Mouse (Mus musculus): ENCODE data around the gene Ncs1. TPM values are rescaled to one million over a fixed set of nuclear protein-coding genes. Genes with fewer than 3 reads are reported as not detected.
A peak's percentile ranks its signal among the peaks of the same experiment; 100 is the strongest.

Ncs1 gene
- polyA plus RNA-seq, 1 experiment from 2014 or later: 22.3 TPM

DNA sequence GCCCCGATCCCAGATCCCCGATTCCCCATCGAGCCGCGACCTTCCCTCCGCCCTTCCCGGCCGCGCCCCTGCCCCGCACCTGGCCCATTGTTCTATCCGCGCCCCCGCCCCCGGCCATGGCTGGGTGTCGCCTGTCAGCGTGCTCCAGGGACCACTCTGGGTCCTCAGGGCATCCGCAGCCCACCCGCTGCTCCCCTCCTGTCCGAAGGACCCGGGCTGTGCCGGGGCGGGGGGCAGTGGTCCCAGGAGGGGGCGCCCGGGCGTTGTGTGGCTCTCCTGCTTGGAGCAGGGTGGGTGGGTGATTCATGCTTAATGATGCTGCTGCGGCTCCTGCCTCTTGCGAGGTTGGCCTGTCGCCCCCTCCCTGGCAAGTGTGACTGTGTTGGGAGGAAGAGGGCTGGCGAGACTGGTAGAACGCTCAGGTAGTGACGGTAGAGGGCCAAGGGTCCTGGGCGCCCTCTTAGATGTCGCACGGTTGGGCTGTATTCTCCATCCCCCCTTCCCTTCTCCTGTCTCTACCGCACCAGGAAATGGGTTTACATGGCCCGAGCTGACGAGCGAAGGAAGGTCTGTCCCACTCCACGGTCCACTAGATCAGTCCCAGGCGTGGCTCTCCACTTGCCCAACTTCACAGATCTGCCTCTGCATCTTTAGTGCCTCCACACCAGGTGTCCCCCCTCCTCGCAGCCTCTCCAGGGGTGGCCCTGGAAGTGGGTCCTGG is 788 bp downstream of the Ncs1 start:
- Histone ChIP-seq H3K27ac (no peak overlapping the region), H3K4me1 (peaks cover 37% of the 10 kb centered on the region), H3K9me3 (no peaks in the 10 kb centered on the region), H3K4me3 (replicated peaks) (peak overlapping the region; percentile 80), H3K36me3 (no peaks in the 10 kb centered on the region), H3K27me3 (replicated peaks) (no peaks in the 10 kb centered on the region), H3K9ac (peak overlapping the region; percentile 74), H3K4me2 (peak overlapping the region; percentile 96)
- ATAC-seq (ENCODE audit: insufficient read depth, low FRiP score, low read depth): peak; percentile 21; the same call in 1 of the 2 replicates
- WGBS: under 1% methylated on average over 36 of the region's 41 CpGs

DNA sequence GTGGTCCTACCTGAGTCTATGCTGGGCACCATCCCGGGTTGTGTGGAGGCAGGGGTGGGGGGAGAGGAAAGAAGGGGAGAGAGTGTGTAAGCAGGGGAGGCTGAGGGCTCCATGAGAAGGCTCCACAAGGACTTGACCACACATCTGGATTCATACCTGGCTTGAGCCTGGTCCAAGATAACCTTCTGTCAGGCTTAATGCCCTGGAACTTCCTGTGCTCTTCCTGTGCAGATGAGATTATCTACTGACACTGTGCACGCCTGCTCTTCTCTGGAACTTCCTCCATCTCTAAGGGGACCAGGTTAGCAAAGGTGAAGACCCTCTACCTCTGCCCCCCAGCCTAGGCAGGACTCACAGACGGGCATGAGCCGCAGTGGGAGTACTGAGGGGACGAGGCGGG is 3.2 kb downstream of the Ncs1 start:
- no peaks in the 10 kb centered on the region for H3K9me3 ChIP-seq
- no peaks in the 10 kb centered on the region for H3K36me3 ChIP-seq
- no peak overlapping the region for H3K4me3 ChIP-seq (replicated peaks)
- H3K27me3 ChIP-seq (replicated peaks): no peaks in the 10 kb centered on the region
- H3K9ac ChIP-seq: no peak overlapping the region
- H3K4me1 ChIP-seq: peaks cover 33% of the 10 kb centered on the region
- WGBS: 87% methylated on average over 6 of the region's 6 CpGs
- H3K27ac ChIP-seq: no peak overlapping the region
- no peak overlapping the region for H3K4me2 ChIP-seq
- ATAC-seq (ENCODE audit: insufficient read depth, low FRiP score, low read depth): no peak

DNA sequence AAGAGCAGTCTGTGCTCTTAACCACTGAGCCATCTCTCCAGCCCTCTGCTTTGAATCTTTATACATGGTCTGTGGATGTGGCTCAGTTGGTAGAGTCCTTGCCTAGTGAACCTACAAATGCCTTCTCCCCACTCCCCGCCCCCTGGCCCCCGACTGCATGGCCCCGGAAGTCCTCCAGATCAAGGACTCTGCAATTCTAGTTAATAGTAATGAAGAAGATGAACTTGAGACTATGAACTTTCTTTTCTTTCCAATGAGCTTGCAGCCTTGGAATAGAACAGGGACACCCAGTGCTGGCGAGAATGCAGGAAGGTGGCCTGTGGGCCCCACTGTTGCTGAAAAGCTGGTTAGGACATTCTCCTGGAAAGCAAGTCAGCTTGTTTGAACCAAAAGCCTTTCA is 6.5 kb downstream of the Ncs1 start:
- 94% methylated on average over 4 of the region's 4 CpGs for WGBS
- ATAC-seq (ENCODE audit: insufficient read depth, low FRiP score, low read depth): no peak

DNA sequence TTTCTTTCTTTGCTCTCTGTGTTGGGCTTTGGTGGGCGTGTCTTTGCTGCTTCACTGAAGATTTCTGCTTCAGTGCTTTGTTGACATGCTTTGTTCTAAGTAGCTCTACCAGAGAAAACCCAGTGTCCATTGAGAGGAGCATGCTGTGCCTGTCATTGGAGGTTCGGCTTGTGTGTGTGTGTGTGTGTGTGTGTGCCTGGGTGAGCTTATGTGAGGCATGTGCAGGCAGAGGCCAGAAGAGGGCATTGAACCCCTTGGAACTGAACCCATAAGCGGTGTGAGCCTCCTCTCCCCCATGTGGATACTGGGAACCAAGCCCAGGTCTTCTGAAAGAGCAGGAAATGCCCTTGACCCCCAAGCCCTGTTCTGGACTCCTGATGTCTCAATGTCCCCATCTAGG is 7.8 kb downstream of the Ncs1 start:
- no peak overlapping the region for H3K4me2 ChIP-seq
- no peak for ATAC-seq (ENCODE audit: insufficient read depth, low FRiP score, low read depth)
- no peak overlapping the region for H3K4me3 ChIP-seq (replicated peaks)
- no peaks in the 10 kb centered on the region for H3K36me3 ChIP-seq
- peaks cover 43% of the 10 kb centered on the region for H3K4me1 ChIP-seq
- no peaks in the 10 kb centered on the region for H3K27me3 ChIP-seq (replicated peaks)
- H3K9ac ChIP-seq: no peak overlapping the region
- WGBS: 72% methylated on average over 3 of the region's 3 CpGs
- no peaks in the 10 kb centered on the region for H3K9me3 ChIP-seq
- H3K27ac ChIP-seq: no peak overlapping the region

More for the DNA sequence above, 6.5 kb downstream of the Ncs1 start:
- peaks cover 39% of the 10 kb centered on the region for H3K4me1 ChIP-seq
- H3K27me3 ChIP-seq (replicated peaks): no peaks in the 10 kb centered on the region
- no peak overlapping the region for H3K9ac ChIP-seq
- no peak overlapping the region for H3K4me2 ChIP-seq
- H3K36me3 ChIP-seq: no peaks in the 10 kb centered on the region
- no peaks in the 10 kb centered on the region for H3K9me3 ChIP-seq
- H3K27ac ChIP-seq: no peak overlapping the region
- H3K4me3 ChIP-seq (replicated peaks): no peak overlapping the region

DNA sequence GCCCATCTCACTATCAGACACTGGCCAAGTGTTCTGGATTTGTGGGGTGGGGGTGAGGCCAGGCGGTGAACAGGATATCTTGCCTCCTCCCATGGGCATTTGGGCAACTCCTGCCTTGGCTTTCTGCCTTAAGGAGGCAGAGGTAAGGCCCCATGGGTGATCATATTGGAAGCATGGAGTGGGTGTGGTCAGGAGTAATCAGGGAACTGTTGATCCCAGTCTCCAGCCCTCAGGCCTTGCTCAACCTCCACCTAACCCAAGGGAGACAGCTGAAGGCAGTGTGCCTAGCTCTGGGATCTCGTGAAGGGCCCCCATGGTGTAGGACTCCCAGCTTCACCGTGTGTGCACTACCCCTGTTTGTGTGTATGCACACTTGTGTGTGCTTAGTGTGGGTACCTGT is 9.2 kb downstream of the Ncs1 start:
- H3K9ac ChIP-seq: no peak overlapping the region
- no peak overlapping the region for H3K4me2 ChIP-seq
- no peaks in the 10 kb centered on the region for H3K36me3 ChIP-seq
- H3K4me1 ChIP-seq: peaks cover 55% of the 10 kb centered on the region
- no peaks in the 10 kb centered on the region for H3K9me3 ChIP-seq
- no peak overlapping the region for H3K27ac ChIP-seq
- WGBS: 78% methylated on average over 3 of the region's 3 CpGs
- no peak overlapping the region for H3K4me3 ChIP-seq (replicated peaks)
- no peaks in the 10 kb centered on the region for H3K27me3 ChIP-seq (replicated peaks)
- no peak for ATAC-seq (ENCODE audit: insufficient read depth, low FRiP score, low read depth)

DNA sequence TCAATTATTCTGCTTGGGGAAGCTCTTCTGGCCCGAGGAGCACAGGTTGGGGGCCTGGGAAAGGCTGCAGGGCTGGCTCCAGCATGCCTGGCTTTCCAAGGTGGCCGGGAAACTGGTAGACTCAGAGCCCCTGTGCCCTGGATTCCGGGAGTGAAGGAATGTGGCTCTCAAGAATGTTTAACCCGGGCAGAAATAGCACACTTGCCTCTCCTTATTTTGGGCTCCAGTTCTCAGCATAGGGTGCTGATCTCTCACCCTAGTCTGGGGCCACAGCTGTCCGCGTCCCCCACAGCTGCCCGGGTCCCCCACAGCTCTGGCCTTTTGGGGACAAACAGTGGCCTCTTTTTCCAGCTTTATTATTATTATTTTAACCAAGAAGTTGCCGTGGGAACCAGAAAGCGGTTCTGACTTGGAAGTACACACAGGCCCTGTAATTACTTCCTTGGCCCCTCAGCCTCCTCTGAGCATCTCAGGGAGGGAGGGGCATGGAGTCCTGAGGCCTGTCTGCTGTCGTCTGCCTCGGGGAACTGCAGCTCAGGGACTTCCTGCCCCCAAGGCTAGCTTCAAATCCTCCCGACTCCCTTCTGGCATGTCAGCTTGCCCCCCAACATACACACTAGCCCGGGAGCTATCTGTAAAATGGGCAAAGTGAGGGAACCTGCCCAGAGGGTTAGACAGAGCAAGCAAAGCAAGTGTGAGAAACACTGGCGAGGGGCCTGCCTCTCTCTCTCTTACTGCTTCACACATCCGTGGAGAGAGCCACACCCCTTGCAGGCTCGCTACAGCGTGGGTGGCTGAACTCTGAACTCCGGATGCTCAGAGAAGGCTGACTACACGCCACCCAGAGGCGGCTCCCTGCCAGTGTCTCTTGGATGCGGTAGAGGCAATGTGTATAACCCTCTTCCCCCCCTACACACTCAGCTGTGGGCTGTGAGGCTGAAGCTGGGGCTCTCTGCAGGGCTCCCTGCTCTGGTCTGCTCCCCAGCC is 10.6 kb downstream of the Ncs1 start:
- Histone ChIP-seq H3K27me3 (replicated peaks) (no peaks in the 10 kb centered on the region), H3K4me3 (replicated peaks) (0 out of 2 replicates have a peak overlapping the region, but pooled peaks have one; percentile 3), H3K9me3 (no peaks in the 10 kb centered on the region), H3K4me2 (peak overlapping the region; percentile 34), H3K27ac (peak overlapping the region; percentile 51), H3K9ac (no peak overlapping the region), H3K4me1 (peaks cover 53% of the 10 kb centered on the region), H3K36me3 (no peaks in the 10 kb centered on the region)
- 18% methylated on average over 21 of the region's 21 CpGs for WGBS
- ATAC-seq (ENCODE audit: insufficient read depth, low FRiP score, low read depth): peak; percentile 16

DNA sequence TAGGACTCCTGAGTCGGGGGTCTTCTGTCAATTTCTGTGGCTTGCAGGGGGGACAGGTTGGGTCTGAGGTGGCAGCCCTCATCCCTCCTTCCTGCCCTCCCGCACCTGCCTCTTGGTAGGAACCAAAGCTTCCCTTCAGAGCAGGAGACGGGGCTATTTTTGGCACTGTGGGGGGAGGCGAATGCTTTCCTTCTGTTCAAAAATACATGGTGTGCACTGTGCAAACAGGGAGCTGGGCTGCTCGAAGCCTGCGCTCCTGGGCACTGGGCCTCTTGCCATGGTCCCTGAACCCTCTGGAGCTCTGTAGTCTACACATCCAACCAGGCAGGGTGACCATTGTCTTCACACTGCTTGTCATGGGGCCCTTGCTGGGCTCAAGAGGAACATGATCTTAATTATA is 11.5 kb downstream of the Ncs1 start:
- Histone ChIP-seq H3K27ac (peak overlapping the region; percentile 51), H3K27me3 (replicated peaks) (no peaks in the 10 kb centered on the region), H3K9me3 (no peaks in the 10 kb centered on the region), H3K36me3 (no peaks in the 10 kb centered on the region), H3K9ac (no peak overlapping the region), H3K4me3 (replicated peaks) (no peak overlapping the region), H3K4me2 (no peak overlapping the region), H3K4me1 (peaks cover 53% of the 10 kb centered on the region)
- no peak for ATAC-seq (ENCODE audit: insufficient read depth, low FRiP score, low read depth)
- WGBS: 51% methylated on average over 6 of the region's 6 CpGs

DNA sequence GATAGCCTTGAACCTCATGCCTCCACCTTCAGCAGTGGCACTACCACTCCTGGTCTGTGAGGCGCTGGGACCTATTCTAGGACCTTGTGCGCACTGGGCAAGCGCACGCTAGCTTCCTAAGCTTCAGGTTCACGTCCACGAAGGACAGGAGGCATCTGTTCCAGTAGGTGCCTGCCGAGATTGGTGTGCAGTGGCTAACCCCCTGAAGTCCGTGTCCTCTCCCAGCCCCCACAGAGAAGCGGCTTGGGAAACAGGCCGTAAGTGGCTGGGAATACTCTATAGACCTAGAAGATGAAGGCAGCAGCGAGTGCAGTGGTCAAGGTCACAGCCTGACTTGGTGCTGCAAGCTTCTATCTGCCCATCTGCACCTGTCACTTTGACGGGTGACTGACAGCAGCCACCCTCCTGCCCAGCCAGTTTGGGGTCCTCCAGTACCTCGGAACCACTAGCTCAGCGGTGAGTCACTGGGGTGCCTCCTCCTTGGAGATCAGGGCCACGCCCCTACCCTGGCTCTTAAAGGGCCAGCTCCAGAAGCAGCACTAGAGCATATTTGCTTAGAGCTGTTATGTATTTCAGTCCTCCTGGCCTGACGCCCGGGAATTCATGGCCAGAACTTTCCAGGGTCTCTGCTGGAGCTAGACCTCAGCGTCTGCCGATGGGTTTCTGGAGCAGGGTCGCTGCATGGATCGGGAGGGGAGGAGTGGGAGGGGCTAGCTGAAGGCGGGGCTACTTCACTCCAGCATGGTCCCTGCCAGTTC is 13.2 kb downstream of the Ncs1 start:
- Histone ChIP-seq H3K9me3 (no peaks in the 10 kb centered on the region), H3K4me2 (peak overlapping the region; percentile 87), H3K4me1 (peaks cover 69% of the 10 kb centered on the region), H3K9ac (peak overlapping the region; percentile 21; the same call in 1 of the 2 replicates), H3K4me3 (replicated peaks) (peak overlapping the region; percentile 49), H3K36me3 (no peaks in the 10 kb centered on the region), H3K27me3 (replicated peaks) (no peaks in the 10 kb centered on the region), H3K27ac (peak overlapping the region; percentile 64)
- peak; percentile 76; the same call in 1 of the 2 replicates for ATAC-seq (ENCODE audit: insufficient read depth, low FRiP score, low read depth)
- WGBS: 14% methylated on average over 22 of the region's 22 CpGs

DNA sequence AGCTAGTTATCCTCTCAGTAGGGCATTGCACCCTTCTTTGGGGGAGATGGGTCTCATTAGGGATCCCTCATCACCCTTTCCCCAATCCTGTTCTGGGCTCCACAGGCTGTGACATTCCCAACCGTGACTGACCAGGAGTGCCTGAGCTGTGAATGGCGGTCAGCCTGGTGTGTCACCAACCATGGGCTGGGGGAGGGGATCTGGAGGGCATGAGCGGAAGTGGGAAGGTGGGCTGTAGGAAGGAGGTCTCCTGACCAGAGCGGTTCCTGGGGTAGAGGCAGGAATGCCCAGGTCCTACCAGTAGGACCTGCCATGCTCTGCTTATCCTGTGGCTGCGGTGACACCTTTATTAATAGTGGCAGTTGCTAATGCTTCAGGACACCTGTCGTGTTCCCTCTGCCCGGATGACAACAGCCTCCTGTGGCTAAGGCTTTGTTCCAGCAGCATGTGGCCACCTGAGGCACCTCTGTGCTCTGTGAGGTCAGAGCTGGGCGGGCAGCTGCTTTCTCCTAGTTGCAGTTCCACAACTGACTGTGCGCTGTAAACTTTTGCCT is 13.8 kb downstream of the Ncs1 start:
- Histone ChIP-seq H3K4me2 (peak overlapping the region; percentile 87), H3K4me1 (peaks cover 72% of the 10 kb centered on the region), H3K27ac (peak overlapping the region; percentile 64), H3K4me3 (replicated peaks) (peak overlapping the region; percentile 49), H3K27me3 (replicated peaks) (no peaks in the 10 kb centered on the region), H3K9ac (no peak overlapping the region), H3K36me3 (no peaks in the 10 kb centered on the region), H3K9me3 (no peaks in the 10 kb centered on the region)
- ATAC-seq (ENCODE audit: insufficient read depth, low FRiP score, low read depth): peak; percentile 16; the same call in 1 of the 2 replicates
- WGBS: 37% methylated on average over 9 of the region's 9 CpGs

DNA sequence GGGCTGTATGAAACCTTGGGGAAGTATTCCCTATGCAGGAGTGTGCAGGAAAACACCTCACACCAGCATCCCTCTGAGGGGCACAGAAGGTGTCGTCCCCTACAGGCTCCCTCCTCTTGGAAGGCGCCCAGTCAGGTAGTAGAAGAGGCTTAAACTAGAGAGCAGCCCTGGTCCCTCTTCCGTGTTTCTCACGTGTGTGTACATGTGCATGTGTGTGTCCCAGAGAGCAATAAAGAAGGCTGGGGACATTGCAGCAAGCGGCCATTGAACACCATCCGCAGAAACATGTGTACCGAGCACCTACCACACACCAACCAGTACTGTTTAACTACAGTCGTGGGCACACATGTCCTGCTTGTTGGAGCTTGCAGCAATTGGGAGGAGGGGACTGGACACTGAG is 14.9 kb downstream of the Ncs1 start:
- Histone ChIP-seq H3K27ac (no peak overlapping the region), H3K9me3 (no peaks in the 10 kb centered on the region), H3K4me3 (replicated peaks) (no peak overlapping the region), H3K4me2 (no peak overlapping the region), H3K36me3 (no peaks in the 10 kb centered on the region), H3K9ac (no peak overlapping the region), H3K27me3 (replicated peaks) (no peaks in the 10 kb centered on the region), H3K4me1 (peaks cover 72% of the 10 kb centered on the region)
- no peak for ATAC-seq (ENCODE audit: insufficient read depth, low FRiP score, low read depth)
- WGBS: 84% methylated on average over 8 of the region's 8 CpGs

DNA sequence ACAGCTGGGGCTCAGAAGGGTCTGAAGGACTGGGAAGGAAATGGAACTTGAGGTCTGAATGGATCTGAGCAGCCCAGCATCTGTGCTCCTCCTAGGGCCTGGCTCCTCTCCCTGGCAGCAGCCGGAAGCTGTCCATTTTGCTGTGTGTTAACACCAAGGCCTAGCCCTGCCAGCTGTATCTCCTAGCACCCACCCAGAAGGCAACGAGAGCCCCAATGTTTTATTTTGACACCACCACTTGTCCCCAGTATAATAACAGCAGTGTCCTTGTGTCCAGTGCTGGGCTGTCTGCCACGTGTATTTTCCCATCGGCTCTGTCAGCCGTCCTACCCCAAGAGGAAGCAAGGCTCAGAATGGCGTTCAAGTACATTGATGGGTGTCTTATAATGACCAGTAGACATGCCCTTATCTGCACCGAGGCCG is 17.4 kb downstream of the Ncs1 start:
- peak overlapping the region; percentile 67 for H3K27ac ChIP-seq
- no peak overlapping the region for H3K4me3 ChIP-seq (replicated peaks)
- WGBS: 51% methylated on average over 8 of the region's 8 CpGs
- no peaks in the 10 kb centered on the region for H3K36me3 ChIP-seq
- peaks cover 53% of the 10 kb centered on the region for H3K4me1 ChIP-seq
- no peaks in the 10 kb centered on the region for H3K27me3 ChIP-seq (replicated peaks)
- no peak overlapping the region for H3K4me2 ChIP-seq
- no peak overlapping the region for H3K9ac ChIP-seq
- no peaks in the 10 kb centered on the region for H3K9me3 ChIP-seq
- no peak for ATAC-seq (ENCODE audit: insufficient read depth, low FRiP score, low read depth)

All from stomach, embryonic 15.5 days (tissue).